Mouse (Mus musculus) ES-Bruce4 (cell line): Measurements from ENCODE around the gene Gm4922.

ENCODE experiments used
- CTCF ChIP-seq: IDR thresholded peaks from one replicate; pipeline ENCODE4 v1.8.1; 2011; ENCODE audit warnings: low read depth, low read length
- EP300 ChIP-seq: IDR thresholded peaks from 2 replicates; pipeline ENCODE4 v1.6.1; 2011; ENCODE audit warnings: low read depth, low read length; ENCODE audit not compliant: insufficient read depth
- POLR2A ChIP-seq: IDR thresholded peaks from one replicate; pipeline ENCODE4 v1.8.1; 2011; ENCODE audit warnings: low read length; ENCODE audit not compliant: insufficient read depth

DNA sequence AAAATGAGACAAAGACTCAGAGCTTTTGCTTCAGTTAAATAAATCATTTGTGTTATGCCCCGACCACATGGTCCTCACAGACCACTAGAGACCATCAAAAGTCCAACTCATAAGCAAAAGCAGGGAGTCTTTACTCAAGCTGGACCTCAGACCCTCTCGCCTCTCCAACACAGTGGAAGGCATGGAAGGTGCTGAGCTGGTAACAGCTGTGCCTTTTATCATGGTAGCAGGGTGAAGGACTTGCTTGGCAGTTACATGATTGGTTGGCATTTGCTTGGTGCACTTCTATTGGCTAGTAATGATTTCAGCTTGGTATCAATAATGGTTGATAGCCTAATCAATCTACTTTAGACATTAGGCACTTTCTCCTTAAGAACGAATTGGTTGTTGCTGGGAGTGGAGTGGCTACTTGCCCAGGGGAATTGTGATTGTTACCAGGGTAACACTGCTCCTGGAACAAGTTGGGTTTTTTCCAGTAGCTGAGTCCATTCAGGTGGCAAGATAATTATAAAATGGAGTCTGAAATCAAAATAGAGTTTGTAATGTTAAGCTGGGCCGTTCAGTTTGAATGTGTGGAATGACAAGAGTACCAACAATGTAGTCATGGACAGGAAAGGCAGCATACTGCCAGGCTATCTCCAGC is 13.9 kb downstream of the Gm4922 start:
- TF ChIP-seq CTCF (no peak), EP300 (no peak), POLR2A (no peak)
